Mouse (Mus musculus): ENCODE measurements around the gene Hivep3.

Hivep3 gene

DNA sequence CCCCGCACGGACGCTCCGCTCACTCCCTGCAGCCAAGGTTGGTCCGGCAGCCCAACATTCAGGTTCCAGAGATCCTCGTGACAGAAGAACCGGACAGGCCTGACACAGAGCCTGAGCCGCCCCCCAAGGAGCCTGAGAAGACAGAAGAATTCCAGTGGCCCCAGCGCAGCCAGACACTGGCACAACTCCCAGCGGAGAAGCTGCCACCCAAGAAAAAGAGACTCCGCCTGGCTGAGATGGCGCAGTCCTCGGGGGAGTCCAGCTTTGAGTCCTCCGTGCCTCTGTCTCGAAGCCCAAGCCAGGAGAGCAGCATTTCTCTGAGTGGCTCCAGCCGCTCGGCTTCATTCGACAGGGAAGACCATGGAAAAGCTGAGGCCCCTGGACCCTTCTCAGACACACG, 363.4 kb downstream of the Hivep3 start:
- DNase-seq (ENCODE audit: low read depth, low spot score), result no peak

DNA sequence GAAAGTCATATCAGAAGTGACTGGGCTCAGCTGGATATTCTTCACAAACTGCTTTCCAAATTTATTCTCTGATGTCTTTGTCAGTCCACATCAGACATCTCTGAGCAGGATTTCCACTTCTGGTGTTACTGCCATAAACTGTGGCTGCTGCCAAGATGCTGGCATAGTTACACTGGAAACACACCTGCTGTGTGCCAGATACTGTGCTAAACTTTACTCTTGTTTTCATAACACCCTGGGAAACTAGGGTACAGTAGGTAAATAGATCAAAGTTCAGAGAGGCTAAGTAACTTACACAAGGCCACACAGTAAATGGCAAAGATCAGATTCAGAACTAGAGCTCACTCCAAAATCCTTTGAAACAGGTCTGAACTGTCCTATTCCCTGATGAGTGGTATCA, 367.6 kb downstream of the Hivep3 start:
- no peak for DNase-seq (ENCODE audit: low read depth, low spot score)

DNA sequence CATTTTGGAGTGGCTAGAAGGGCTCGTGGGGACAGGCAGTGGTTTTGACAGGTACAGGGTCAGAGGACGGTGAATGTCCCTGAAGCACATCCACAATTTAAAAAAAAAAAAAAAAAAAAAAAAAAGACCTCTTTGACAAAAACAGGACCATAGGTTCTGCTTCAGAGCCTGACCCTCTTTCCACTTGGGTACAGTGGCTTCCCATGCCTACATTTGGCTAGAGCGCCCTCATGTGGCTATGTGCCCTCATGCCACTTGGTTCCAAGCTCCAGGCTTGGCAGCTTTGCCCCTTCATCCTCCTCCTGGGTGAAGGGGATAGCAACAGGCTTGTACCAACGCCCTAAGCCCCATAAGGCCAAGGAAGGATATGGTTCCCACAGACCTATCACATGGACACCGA, 371.0 kb downstream of the Hivep3 start:
- DNase-seq (ENCODE audit: low read depth, low spot score), result peak; percentile 19

DNA sequence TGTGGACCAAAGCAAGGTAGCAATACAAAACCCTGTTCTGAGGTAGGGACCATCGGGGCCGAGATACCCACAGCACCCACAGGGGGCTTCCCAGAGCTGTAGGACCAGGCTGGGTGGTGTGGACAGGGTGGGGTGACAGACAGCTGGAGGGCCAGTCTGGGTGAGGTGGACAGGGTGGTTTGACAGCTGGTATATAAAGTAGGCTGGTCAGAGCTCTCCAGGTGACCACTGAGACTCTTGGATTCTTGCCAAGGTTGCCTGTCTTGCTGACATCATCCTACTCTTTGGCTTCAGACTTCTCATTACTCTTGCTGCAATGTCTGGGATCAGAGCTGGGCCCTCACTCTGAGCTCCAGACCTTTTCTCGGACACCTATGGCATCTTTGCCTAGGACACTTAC, 372.8 kb downstream of the Hivep3 start:
- no peak for DNase-seq (ENCODE audit: low read depth, low spot score)

DNA sequence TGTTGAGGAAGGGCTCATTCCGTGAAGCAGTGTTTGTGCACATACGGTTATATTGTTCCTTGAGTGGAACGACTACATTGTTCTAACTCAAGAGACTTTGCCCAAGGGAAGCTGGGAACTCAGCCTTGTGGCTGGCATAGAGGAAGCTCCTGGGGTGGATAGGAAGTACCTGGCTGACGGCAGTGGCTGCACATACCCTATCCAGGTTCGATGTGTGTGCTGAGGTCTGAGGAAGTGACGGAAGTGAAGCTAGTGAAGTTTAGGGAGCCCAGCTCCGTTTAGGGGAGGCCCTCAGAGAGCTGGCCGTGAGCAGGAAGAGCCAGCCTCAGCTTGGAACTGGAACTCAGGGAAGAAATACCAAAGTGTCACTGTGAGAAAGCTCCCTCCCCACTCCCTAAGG, 374.2 kb downstream of the Hivep3 start:
- no peak for DNase-seq (ENCODE audit: low read depth, low spot score)

DNA sequence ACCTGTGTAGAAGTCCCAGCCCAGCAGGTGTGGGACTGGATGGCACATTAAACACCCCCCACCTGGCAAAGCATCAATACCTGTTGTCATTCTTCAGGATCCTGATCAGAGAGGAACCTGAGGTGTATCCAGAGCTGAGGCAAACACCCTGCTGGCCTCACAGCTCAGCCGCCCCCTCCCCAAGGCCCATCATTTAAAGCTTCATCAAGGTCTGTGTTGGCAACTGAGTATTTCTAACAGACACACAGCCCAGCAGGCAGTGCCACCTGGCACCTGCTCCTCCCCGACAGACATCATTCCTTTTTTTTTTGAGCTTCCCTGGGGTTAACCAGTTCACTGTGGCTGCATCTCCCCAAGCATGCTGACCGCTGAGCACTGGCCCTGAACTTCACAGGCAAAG, 381.9 kb downstream of the Hivep3 start:
- no peak for DNase-seq (ENCODE audit: low read depth, low spot score)

DNA sequence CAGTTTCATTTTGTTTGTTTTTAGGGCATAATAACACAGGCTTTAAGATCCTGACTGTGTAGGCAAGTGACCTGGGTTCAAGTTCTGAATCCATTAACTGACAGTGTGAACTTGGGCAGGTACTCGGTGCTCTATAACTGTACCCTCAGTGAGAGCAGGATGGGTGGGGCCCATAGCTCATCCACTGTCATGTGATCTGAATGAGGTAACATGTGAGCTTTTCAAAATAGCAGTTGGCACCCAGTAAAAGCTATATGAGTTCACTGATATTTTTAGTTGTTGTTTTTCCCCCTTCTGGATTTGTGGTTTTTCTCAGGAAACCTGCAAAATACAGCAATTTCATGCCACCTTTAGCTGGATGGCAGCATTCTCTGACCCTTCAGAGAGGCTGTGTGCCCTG, 382.7 kb downstream of the Hivep3 start:
- no peak for DNase-seq (ENCODE audit: low read depth, low spot score)

DNA sequence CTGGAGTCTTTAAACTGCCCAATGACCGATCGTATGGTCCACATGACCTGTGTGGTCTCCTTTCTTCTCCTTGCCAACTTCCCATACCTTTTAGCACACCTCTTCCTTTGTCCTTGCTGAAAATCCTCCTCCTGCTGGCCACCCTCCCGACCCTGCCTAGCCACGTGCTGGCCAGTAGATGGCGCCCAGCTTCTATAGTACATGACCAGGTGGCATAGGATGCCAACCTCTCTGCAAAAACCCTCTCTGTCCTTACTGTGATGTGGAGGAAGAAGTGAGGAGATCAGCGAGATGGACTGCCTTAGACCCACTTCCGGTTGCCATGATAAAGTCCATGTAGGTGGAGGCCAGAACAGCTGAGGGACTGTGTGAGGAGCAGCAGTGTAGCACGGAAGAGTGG, 386.7 kb downstream of the Hivep3 start:
- peak; percentile 36 for DNase-seq (ENCODE audit: low read depth, low spot score)

DNA sequence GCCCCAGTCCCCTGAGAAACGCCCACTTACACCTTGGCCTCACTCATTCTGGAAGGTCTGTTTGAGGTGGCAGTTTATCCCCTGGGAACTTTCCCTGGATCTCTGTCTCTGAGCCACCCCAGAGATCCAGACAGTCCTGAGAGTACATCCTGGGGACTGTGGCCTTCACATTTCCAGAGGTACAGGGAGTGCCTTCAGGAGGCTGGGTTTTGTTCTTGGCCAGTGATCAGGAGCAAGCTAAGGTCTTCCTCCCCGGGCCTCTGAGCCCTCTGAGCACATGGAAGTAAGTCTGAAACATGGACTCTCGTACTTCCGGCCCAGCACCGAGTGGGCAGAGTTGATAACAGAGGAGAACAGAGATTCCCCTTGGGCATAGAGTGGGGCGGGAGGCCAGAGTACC, 391.1 kb downstream of the Hivep3 start:
- no peak for DNase-seq (ENCODE audit: low read depth, low spot score)

DNA sequence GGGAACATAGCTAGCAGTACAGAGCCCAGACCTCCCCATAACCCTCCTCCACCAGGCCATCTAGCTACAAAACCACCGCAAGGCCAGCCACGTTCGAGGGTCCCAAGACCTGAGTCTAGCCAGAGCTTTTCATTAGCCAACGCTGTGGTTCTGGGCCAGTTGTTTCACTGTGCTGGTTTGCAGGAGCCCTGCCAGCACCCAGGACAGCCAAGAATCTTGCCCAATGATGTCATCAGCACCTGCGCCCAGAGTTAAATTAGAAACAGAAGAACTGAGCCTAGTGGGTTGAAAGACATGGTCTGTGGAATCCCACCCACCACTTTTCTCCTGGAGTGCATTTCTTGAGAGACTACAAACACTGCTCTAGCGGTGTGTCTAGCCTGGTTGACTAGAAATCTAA, 392.5 kb downstream of the Hivep3 start:
- DNase-seq (ENCODE audit: low read depth, low spot score), result no peak

DNA sequence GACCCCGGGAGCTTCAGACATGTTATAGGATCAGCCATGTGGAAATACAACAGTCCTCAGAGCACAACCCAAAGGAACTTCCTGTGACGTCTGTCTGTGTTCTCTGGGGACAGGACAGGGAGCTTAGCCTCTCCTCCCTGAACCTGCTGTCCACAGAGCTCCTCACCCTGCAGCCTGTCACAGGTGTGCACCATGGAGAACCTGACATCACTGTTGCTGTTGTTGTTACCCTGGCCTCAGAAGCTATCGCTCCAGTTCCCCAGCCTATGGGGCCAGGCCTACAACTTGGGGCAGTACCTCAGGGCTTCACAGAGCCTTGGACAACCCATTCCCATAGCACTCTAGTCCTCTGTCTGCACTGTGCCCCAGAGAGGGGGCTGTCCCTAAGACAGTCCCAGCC, 393.7 kb downstream of the Hivep3 start:
- no peak for DNase-seq (ENCODE audit: low read depth, low spot score)

DNA sequence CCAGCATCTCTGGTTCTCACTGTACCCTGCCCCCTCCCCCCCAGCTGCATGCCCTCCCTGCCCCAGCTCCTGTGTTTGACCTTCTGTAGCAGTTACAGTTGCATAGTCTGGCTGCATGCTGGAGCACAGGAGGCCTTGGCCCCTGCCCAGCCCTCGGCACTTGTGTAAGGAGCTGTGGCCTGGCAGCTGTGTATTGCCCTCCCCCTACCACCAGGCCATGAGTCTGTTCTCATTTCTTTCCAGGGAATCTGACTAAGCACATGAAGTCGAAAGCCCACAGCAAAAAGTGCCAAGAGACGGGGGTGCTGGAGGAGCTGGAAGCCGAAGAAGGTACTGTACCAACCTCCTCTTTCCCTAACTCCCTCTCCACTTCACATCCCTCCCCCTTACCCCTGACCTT, 394.4 kb downstream of the Hivep3 start:
- no peak for DNase-seq (ENCODE audit: low read depth, low spot score)

DNA sequence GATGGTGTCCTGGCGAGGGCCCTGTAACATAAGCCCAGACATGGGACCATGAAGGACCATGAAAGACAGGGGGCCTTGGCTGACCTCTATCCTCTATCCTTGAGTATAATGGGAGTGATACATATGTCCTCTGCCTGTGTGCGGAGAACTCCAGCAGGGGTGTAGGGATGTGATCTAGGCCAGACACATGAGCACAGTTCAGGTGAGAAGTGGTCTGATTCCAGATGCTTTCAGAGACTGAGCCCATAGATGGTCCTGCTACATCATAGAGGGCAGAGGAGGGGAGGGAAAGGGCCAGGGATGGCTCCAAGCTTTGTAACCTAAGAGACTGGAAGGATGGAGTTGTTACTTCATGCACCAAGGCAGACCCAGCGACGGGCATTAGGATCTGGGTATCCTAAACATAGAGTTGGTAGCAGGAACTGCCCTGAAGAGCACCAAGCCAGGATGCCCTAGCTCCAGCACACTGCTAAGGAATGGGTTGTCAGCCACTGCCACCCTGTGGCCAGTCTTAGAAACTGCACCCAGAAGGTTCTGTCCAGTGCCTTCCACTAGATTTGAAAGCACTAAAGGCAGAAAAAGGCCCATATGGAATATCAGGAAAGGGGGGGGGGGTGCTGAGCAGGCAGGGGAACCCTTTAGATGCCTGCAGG, 395.8 kb downstream of the Hivep3 start:
- DNase-seq (ENCODE audit: low read depth, low spot score), result peak; percentile 61

DNA sequence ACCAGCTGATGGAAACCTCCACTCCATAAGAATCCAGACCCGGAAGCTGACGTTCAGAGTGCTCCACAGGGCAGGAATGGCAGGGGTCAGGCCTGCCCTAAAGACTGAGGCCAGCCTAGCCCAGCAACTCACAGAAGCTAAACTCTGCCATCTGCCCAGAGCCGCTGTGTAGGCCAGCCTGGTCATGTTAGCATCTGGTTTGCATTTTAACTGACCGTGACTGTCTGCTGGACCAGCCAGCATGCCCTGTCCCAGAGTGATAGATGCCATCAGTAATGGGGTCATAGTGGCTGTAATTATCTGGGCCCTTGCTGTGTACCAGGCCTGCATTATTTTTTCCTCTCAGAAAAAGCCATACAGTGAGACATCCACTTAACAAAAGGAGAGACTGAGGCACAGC, 397.3 kb downstream of the Hivep3 start:
- DNase-seq (ENCODE audit: low read depth, low spot score), result no peak

DNA sequence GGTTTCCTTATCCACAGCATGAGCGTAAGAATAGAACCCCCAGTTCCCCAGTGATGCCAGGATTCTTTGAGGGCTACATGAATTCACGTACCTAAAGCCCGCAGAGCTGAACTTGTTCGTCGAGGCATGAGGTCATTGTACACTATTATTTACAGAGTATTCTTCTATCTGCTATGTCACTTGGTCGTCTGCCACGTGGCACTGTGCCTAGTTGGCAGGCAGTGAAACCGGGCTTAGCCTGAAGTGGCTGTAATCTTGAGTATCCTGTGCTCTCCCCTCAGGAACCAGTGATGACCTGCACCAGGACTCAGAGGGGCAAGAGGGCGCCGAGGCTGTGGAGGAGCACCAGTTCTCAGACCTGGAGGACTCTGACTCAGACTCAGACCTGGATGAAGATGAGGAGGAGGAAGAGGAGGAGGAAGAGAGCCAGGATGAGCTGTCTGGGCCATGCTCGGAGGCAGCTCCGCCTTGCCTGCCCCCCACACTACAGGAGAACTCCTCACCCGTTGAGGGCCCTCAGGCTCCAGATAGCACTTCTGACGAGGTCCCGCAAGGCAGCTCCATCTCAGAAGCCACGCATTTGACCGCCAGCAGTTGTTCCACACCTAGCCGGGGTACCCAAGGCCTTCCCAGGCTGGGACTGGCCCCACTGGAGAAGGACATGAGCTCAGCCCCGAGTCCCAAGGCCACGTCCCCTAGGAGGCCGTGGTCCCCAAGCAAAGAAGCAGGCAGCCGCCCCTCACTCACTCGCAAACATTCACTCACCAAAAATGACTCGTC, 398.0 kb downstream of the Hivep3 start:
- no peak for DNase-seq (ENCODE audit: low read depth, low spot score)

DNA sequence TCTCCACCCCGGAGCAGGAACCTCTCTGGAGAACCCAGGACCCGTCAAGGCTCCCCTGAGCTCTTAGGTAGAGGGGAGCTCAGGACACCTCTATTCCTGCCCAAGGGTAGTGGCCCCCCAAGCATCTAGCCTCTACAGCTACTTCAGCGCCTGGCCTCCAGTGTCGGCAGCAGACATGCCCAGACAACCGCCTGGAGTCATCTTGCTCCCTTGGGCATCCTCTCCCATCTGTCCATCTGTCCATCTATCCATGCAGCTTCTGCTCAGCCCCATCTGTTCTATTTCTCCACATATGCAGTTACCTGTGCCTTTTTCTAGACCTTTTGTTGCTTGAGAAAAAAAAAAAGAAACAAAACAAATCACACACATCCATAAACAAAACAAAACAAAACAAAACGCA, 400.6 kb downstream of the Hivep3 start:
- no peak for DNase-seq (ENCODE audit: low read depth, low spot score)

DNA sequence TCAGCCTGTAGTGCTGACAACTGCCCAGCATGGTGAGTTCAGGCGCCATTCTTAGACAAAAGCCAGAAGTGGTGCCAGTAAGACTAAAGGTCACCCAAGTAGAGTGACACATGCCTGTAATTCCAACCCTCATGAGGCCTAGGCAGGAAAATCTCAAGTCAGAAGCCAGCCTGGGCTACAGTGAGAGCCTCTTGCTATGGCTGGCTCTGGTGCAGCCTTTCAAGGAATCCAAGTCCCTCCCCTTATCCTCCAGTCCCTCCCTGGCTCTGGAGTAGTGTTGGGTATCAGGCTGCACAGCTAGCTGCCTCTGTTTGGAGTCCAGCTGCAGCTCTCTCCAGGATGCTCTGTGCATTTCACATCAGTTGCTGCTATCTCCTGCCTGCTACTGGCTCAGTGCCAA, 408.2 kb downstream of the Hivep3 start:
- DNase-seq (ENCODE audit: low read depth, low spot score), result no peak

DNA sequence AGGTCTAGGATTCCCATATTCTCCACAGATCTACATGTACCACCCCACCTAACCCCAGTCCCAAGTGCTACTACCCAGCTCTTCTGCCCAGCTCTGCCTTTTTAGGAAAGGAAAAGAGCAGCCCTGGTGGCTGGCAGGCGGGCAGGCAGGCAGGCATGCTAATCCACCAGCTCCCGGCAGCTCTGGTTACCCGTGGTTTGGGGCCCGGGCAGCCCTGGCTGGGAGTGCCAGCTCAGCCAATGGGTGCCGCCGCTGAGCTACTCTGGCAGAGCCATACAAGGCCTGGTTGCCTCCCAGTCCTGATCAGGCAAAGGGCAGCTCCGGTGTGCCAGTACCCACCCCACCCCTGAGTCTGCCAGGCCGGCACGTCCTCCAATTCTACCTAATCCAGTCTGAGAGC, 409.3 kb downstream of the Hivep3 start:
- DNase-seq (ENCODE audit: low read depth, low spot score), result no peak

DNA sequence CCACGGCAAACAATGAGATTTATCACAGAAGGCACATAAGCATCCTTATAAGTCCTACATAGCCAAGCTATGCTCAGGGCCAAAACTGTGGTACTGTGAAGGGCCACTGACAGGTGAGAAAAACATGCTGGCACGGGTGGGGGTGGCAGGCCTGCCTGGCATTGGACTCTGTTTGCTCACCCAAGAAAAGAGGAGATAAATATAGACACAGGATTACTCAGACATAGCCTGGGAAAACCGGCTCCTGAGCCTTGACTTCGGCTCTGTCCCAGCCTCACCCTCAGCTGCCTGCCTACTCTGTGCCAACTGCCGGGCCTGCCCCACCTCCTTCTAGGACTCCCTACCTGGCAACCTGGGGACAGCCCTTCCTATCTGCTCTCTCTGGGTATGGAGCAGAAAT, 410.8 kb downstream of the Hivep3 start:
- no peak for DNase-seq (ENCODE audit: low read depth, low spot score)

DNA sequence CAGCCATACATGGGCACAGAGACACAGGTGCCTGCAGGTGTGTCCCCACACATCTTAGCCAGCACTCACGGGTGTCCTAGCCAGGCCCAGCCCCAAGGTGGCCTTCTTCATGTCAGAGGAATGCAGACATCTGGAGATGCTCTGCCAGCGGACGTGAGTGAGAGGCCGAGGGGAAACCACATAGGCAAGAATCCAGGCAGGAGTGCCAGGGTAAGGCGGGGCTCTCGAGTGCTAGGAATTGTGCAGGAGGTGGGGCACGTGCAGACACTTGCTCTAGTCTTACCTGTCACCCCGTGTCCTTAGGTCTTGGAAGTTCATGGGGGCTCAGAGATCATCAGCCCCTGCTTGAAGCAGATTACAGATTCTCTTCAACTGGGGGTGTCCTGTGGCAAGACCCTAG, 412.3 kb downstream of the Hivep3 start:
- DNase-seq (ENCODE audit: low read depth, low spot score), result no peak

DNA sequence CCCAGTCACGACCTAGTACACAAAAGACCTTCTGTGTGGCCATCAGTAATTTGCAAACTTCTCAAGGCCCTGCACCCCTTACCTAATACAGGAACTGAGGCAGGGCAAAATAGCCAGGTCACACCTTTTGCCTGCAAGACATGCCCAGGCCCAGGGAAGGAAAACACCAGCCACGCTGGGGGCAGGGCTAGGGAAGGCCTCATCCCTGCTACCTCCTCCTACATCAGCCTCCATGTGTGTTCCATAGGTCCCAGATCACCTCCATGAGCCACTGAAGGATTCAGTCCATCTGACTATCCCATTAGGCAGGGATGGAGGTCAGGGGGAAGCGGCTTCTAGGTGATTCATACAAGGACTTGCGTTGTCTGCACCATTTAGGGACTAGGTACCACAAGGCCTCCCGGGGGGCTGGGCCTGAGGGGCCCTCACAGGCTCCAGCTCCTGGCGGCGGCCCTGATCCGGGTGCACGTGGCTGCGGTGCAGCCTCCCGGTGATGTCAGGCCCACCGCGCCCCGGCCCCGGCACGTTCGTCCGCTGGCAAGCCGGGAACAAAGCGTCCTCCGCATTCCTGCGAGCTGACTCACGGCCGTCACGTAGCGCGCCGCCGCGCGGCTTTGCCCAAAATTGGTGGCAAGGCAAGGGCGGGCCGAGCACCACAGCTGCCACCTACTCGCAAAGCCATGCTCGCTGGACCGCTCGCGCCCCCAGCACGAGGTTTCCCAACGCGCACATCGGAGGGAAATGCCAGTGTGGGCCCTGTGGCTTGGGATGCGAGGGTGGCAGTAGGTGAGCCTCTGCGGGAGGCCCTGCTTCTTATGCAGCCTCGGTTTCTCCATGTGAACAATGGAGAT, 414.9 kb downstream of the Hivep3 start:
- DNase-seq (ENCODE audit: low read depth, low spot score), result peak; percentile 76

DNA sequence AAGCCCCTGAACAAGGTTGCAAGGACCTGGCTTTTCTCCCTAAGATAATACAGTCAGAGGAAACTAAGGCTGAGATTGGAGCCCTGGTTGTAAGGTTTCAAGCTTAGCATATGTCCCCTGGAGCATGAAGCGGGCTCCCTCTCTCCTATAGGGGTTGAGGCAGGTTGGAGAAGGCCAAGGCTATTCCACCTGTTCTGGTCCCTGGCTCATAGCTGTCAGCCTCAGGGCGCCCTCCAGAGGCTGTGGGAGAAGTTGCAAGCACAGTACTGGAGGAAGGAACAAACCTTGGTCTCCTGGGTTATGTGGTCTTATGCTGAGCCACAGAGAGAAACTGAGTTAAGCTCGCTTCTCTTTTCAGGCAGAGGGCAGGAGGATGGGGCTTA, 415.5 kb downstream of the Hivep3 start:
- peak; percentile 29 for DNase-seq (ENCODE audit: low read depth, low spot score)
